Mouse (Mus musculus): ENCODE results near the gene Sirt2. TPM values are rescaled to one million over a fixed set of nuclear protein-coding genes. Genes with fewer than 3 reads are reported as not detected.

Gene Sirt2
- total and polyA plus RNA-seq, 3 experiments = 40.9 to 128 (median 68.3) TPM

DNA sequence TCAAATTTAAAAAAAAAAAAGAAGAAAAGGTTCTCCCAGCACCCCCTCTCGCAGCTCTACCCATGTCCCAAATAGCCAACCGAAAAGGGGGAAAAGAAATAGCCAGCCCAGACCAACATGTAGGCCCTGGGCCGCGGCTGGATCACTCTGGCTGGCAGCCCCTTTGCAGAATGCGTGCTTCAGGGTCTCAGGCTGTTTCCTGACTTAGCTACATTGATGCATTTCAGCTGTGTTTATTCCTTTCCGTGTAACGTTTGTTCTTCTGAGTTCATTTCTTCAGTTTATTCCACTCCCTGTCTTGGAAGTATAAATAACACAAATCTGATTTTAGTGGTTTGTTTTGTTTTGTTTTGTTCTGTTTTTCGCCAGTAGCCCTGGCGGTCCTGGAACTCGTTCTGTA lies 48.8 kb upstream of the Sirt2 start:
- no peak for TF ChIP-seq TBP (conservative IDR thresholded peaks at IDR 0.05; ENCODE audit: low read depth, low read length)
- no peak for TF ChIP-seq PAX5 (IDR thresholded peaks at IDR 0.05; ENCODE audit: low read length)
- no peak for TF ChIP-seq MAX (IDR thresholded peaks at IDR 0.05; ENCODE audit: low read length)
- no peak for TF ChIP-seq RAD21 (IDR thresholded peaks at IDR 0.05; ENCODE audit: low read depth, low read length)
- TF ChIP-seq HCFC1 (IDR thresholded peaks at IDR 0.05; ENCODE audit: low read depth, low read length) = no peak
- TF ChIP-seq USF1 (IDR thresholded peaks at IDR 0.05; ENCODE audit: low read depth, low read length) = no peak
- no peak for TF ChIP-seq EP300 (IDR thresholded peaks at IDR 0.05; ENCODE audit: low read length)
- no peak for TF ChIP-seq UBTF (IDR thresholded peaks at IDR 0.05; ENCODE audit: low read depth, low read length)
- TF ChIP-seq CHD2 (IDR thresholded peaks at IDR 0.05; ENCODE audit: low read length) = no peak
- TF ChIP-seq MAZ (IDR thresholded peaks at IDR 0.05; ENCODE audit: low read depth, low read length) = no peak
- Histone ChIP-seq H3K4me3 (replicated peaks in 1 of 3; ENCODE audit: low read depth in 2 of 3, low read length in 2 of 3, poor library complexity in 1 of 3) (no peak overlapping the region), H3K9ac (ENCODE audit: insufficient read depth, low read depth) (no peak overlapping the region), H3K9me3 (replicated peaks; ENCODE audit: low read length) (no peaks in the 10 kb centered on the region), H3K79me2 (replicated peaks; ENCODE audit: control insufficient read depth, extremely low read depth, insufficient read depth, poor library complexity, severe bottlenecking) (no peaks in the 10 kb centered on the region), H3K4me1 (ENCODE audit: control insufficient read depth in 1 of 2, insufficient read depth in 2 of 2) (peaks cover 2 to 14% of the 10 kb centered on the region in 2 experiments; a peak in 2 of 4 replicates), H3K4me2 (ENCODE audit: insufficient read depth, low read depth, poor library complexity, severe bottlenecking) (no peak overlapping the region), H3K27me3 (replicated peaks) (no peaks in the 10 kb centered on the region), H3K36me3 (replicated peaks in 1 of 2; ENCODE audit: control insufficient read depth in 1 of 2, insufficient read depth in 1 of 2, low read length in 1 of 2) (no peaks in the 10 kb centered on the region), H3K27ac (ENCODE audit: insufficient read depth, low read depth) (no peak overlapping the region)
- dilution Hi-C loops (cut with MboI; ENCODE audit: extremely low pct_ligation_motif_present, extremely low pct_unique_long_range_greater_than_20kb, low sequenced_read_pairs) (no loop called here), in situ Hi-C loops (cut with MboI; ENCODE audit: low pct_ligation_motif_present, low pct_unique_long_range_greater_than_20kb, low sequenced_read_pairs) (no loop called here)
- no peak for DNase-seq (ENCODE audit: extremely low read depth)

DNA sequence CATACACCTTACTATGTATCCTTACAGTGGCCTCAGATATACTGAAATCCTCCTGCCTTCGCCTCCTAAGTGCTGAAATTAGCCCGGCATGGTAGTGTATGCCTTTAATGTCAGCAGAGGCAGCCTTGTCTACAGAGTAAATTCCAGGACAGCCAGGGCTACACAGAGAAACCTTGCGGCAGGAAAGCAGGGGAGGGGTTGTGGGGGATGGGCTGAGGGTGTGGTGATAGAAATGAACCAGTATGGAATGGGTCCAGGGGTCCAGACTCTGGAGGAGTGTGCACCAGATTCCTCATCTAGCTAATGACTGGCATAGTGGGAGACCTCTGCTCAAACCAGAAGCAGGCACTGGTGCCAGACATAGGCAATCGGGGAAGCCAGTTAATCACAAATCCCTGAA lies 47.4 kb upstream of the Sirt2 start:
- no peak overlapping the region for H3K9ac ChIP-seq (ENCODE audit: insufficient read depth, low read depth)
- TF ChIP-seq ZKSCAN1 (IDR thresholded peaks at IDR 0.05; ENCODE audit: borderline replicate concordance, low read depth, low read length) = no peak
- TF ChIP-seq BHLHE40 (IDR thresholded peaks at IDR 0.05; ENCODE audit: low read depth, low read length) = no peak
- TF ChIP-seq E2F4 (IDR thresholded peaks at IDR 0.05; ENCODE audit: insufficient replicate concordance, low read depth, low read length) = no peak
- TF ChIP-seq RCOR1 (conservative IDR thresholded peaks at IDR 0.05; ENCODE audit: low read depth, low read length) = no peak
- TF ChIP-seq POLR2AphosphoS2 (IDR thresholded peaks at IDR 0.05; ENCODE audit: low read depth, low read length) = no peak
- TF ChIP-seq NELFE (IDR thresholded peaks at IDR 0.05; ENCODE audit: low read depth, low read length) = no peak
- TF ChIP-seq MAZ (IDR thresholded peaks at IDR 0.05; ENCODE audit: low read depth, low read length) = no peak
- no peak for TF ChIP-seq CHD2 (IDR thresholded peaks at IDR 0.05; ENCODE audit: low read length)
- no peak for TF ChIP-seq EP300 (IDR thresholded peaks at IDR 0.05; ENCODE audit: low read length)
- no peak overlapping the region for H3K27ac ChIP-seq (ENCODE audit: insufficient read depth, low read depth)
- no peaks in the 10 kb centered on the region for H3K36me3 ChIP-seq (replicated peaks in 1 of 2; ENCODE audit: control insufficient read depth in 1 of 2, insufficient read depth in 1 of 2, low read length in 1 of 2)
- H3K9me3 ChIP-seq (replicated peaks; ENCODE audit: low read length) = no peaks in the 10 kb centered on the region
- H3K4me3 ChIP-seq (replicated peaks in 1 of 3; ENCODE audit: low read depth in 2 of 3, low read length in 2 of 3, poor library complexity in 1 of 3) = no peak overlapping the region
- no peaks in the 10 kb centered on the region for H3K79me2 ChIP-seq (replicated peaks; ENCODE audit: control insufficient read depth, extremely low read depth, insufficient read depth, poor library complexity, severe bottlenecking)
- no peaks in the 10 kb centered on the region for H3K27me3 ChIP-seq (replicated peaks)
- H3K4me1 ChIP-seq (ENCODE audit: control insufficient read depth in 1 of 2, insufficient read depth in 2 of 2) = peaks cover 2 to 8% of the 10 kb centered on the region in 2 experiments; a peak in 2 of 4 replicates
- DNase-seq (ENCODE audit: extremely low read depth) = no peak
- dilution Hi-C loops (cut with MboI; ENCODE audit: extremely low pct_ligation_motif_present, extremely low pct_unique_long_range_greater_than_20kb, low sequenced_read_pairs) = no loop called here
- H3K4me2 ChIP-seq (ENCODE audit: insufficient read depth, low read depth, poor library complexity, severe bottlenecking) = no peak overlapping the region
- in situ Hi-C loops (cut with MboI; ENCODE audit: low pct_ligation_motif_present, low pct_unique_long_range_greater_than_20kb, low sequenced_read_pairs) = no loop called here
